Mouse (Mus musculus): ENCODE data around the gene Otud6a. TPM values are rescaled to one million over a fixed set of nuclear protein-coding genes. Genes with fewer than 3 reads are reported as not detected.
"Not testable (repeated sequence)": the region's sequence is repeated elsewhere in the genome, so short reads cannot be mapped to it uniquely, and the experiment has no call there.

Gene Otud6a
- not detected in 2 replicates for polyA plus RNA-seq (2016; fragmentation: Nextera tagmentation; extraction: Ambion mirVana)

DNA sequence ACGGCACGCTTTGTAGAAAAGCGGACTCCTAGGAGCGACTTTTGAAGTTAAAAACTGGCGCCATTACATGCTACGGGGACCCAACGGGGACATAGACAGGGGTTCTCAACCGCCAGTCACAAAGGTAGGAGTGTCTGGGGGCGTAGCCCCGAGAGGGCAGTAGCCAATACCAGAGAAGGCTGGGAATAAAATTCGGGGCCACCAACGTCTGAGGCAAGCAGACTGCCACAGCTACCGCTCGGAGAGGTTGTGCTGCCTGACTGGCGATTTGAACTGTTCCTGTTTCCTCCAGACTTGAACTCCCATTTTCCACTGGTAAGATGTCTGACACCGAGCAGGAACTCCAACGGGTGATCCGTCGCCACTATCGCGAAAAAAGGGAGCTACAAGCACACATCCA lies at the start of gene Otud6a:
Gene Otud6a (plus strand): TSS at position 321 of the 400 bp plus-strand sequence.
- Histone ChIP-seq H3K4me1 (no peaks in the 10 kb centered on the region), H3K4me3 (no peak within 1 kb of the TSS), H3K36me3 (no peaks in the 10 kb centered on the region), H3K9ac (no peak within 1 kb of the TSS), H3K27me3 (0 out of 2 replicates have a peak, but pooled peaks cover 6% of the 10 kb centered on the region), H3K9me3 (no peaks in the 10 kb centered on the region), H3K27ac (no peak within 1 kb of the TSS), H3K4me2 (replicated peaks) (no peak within 1 kb of the TSS)
- ATAC-seq (ENCODE audit: insufficient number of reproducible peaks, insufficient read depth, low FRiP score, low TSS enrichment): no peak
- WGBS: 87% methylated on average over 21 of the region's 21 CpGs

DNA sequence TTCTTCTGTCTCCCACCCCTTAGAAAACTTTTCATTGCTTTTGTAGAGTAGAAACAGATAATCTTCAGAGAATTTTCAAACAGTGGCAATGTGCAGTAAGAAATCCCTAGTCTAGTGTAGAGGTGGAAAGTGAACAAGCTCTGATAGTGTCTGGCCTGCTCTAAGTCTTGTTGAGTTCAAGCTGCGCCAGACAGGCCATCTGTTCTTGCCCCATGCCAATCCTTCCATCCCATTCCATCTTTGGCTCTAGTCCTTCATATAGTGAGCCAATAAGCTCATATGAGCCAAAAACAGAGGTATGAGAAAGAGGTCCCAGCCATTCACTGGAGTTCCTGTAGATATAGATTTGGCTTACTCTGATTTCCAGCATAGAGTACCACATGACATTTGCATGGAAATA lies 38.9 kb upstream of the Otud6a start:
- Histone ChIP-seq H3K36me3 (no peaks in the 10 kb centered on the region), H3K4me3 (no peak overlapping the region), H3K4me2 (replicated peaks) (no peak overlapping the region), H3K9me3 (no peaks in the 10 kb centered on the region), H3K9ac (no peak overlapping the region), H3K27me3 (peaks cover 10% of the 10 kb centered on the region; the same call in 1 of the 2 replicates), H3K4me1 (no peaks in the 10 kb centered on the region), H3K27ac (no peak overlapping the region)
- ATAC-seq (ENCODE audit: insufficient number of reproducible peaks, insufficient read depth, low FRiP score, low TSS enrichment): no peak
- 78% methylated on average over 1 of the region's 1 CpGs for WGBS

GRCm38 (mm10) chrX:100392304-100392703 lies 36.5 kb upstream of the Otud6a start:
- Histone ChIP-seq H3K27me3 (peaks cover 10% of the 10 kb centered on the region; the same call in 1 of the 2 replicates), H3K9ac (no peak overlapping the region), H3K4me3 (no peak overlapping the region), H3K36me3 (no peaks in the 10 kb centered on the region), H3K4me2 (replicated peaks) (no peak overlapping the region), H3K27ac (no peak overlapping the region), H3K4me1 (no peaks in the 10 kb centered on the region), H3K9me3 (no peaks in the 10 kb centered on the region)
- WGBS: 28% methylated on average over 6 of the region's 6 CpGs
- no peak for ATAC-seq (ENCODE audit: insufficient number of reproducible peaks, insufficient read depth, low FRiP score, low TSS enrichment)

DNA sequence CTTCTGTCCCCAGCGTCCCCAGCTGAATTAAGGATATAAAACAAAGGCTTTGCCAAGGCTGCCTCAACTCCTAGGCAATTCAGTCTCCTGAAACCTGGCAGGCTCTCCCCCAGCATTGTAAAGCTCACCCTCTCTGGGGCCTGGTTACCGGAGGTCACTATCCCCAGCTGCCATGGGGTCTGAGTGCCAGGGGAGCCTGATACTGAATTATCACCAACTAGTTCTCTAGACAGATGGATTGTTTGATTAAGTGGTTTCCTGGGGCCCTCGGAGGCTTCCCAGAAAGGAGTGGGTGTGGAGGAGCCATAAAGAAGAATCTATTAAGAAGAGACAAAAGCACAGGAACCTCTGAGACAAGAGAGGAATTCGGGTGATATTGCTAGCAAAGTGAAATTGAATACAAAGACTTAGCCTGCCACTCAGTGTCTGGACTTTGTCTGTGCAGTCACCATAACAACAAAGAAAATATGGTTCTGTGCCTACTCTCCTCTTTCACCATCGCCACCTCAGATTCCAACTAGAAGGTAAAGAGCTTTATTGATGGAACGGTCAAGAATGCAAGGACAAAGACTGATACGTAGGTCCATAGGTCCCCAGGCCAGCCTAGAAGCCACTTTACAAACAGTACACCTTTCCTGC lies 34.5 kb upstream of the Otud6a start:
- Histone ChIP-seq H3K4me1 (no peaks in the 10 kb centered on the region), H3K27ac (no peak overlapping the region), H3K4me2 (replicated peaks) (no peak overlapping the region), H3K4me3 (no peak overlapping the region), H3K9me3 (no peaks in the 10 kb centered on the region), H3K27me3 (peaks cover 10% of the 10 kb centered on the region; the same call in 1 of the 2 replicates), H3K36me3 (no peaks in the 10 kb centered on the region), H3K9ac (no peak overlapping the region)
- 77% methylated on average over 7 of the region's 7 CpGs for WGBS
- no peak for ATAC-seq (ENCODE audit: insufficient number of reproducible peaks, insufficient read depth, low FRiP score, low TSS enrichment)

GRCm38 (mm10) chrX:100395026-100395425 lies 33.8 kb upstream of the Otud6a start:
- H3K9me3 ChIP-seq: no peaks in the 10 kb centered on the region
- peaks cover 10% of the 10 kb centered on the region; the same call in 1 of the 2 replicates for H3K27me3 ChIP-seq
- WGBS: 84% methylated on average over 8 of the region's 8 CpGs
- H3K4me2 ChIP-seq (replicated peaks): no peak overlapping the region
- no peak overlapping the region for H3K9ac ChIP-seq
- no peaks in the 10 kb centered on the region for H3K4me1 ChIP-seq
- no peaks in the 10 kb centered on the region for H3K36me3 ChIP-seq
- H3K4me3 ChIP-seq: no peak overlapping the region
- H3K27ac ChIP-seq: no peak overlapping the region
- ATAC-seq (ENCODE audit: insufficient number of reproducible peaks, insufficient read depth, low FRiP score, low TSS enrichment): no peak

DNA sequence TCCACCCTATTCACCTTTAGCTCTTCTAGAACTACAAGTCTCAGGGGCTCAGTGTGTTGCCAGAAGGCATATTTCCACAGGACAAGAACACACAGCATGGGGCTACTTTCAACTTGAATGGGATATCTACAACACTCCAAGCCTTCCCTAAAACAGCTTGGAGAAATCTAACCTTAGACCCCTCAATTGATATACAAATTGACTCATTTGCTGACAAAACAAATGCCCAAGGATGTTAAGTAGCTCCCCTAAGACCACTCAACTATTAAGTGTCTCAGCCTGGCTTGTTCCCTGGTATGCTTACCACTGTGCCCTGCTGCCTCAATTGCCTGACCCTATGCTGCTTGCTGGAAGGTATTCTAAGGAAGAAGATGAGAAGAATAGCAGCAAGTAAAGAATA lies 27.9 kb upstream of the Otud6a start:
- Histone ChIP-seq H3K4me2 (replicated peaks) (no peak overlapping the region), H3K9ac (no peak overlapping the region), H3K27me3 (no peaks in the 10 kb centered on the region; the same call in 1 of the 2 replicates), H3K4me1 (no peaks in the 10 kb centered on the region), H3K9me3 (no peaks in the 10 kb centered on the region), H3K27ac (no peak overlapping the region), H3K36me3 (no peaks in the 10 kb centered on the region), H3K4me3 (no peak overlapping the region)
- ATAC-seq (ENCODE audit: insufficient number of reproducible peaks, insufficient read depth, low FRiP score, low TSS enrichment): no peak

DNA sequence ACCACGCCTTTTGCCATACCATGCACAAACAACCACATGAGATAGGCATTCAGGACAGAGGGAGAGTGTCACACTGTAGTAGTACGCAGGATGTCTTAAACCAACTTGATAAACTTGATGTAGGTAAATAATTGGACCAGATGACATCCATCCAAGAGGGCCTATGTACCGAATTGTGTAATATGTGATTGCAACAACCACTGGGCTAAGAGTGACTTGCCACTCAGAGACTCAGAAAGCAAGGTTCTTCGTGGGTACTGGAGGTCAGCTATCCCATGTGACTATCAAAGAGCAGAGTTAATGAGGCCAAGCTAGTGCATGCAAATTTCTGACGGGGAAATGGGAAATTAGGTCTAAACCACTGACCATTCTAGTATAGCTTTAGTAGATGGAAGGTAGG lies 27.2 kb upstream of the Otud6a start:
- H3K4me1 ChIP-seq: no peaks in the 10 kb centered on the region
- H3K4me2 ChIP-seq (replicated peaks): no peak overlapping the region
- no peak overlapping the region for H3K4me3 ChIP-seq
- no peak overlapping the region for H3K9ac ChIP-seq
- no peaks in the 10 kb centered on the region for H3K36me3 ChIP-seq
- H3K9me3 ChIP-seq: no peaks in the 10 kb centered on the region
- no peaks in the 10 kb centered on the region; the same call in 1 of the 2 replicates for H3K27me3 ChIP-seq
- H3K27ac ChIP-seq: no peak overlapping the region
- no peak for ATAC-seq (ENCODE audit: insufficient number of reproducible peaks, insufficient read depth, low FRiP score, low TSS enrichment)
- 85% methylated on average over 5 of the region's 5 CpGs for WGBS

- no peaks in the 10 kb centered on the region for H3K27me3 ChIP-seq
- no peaks in the 10 kb centered on the region for H3K9me3 ChIP-seq
- H3K9ac ChIP-seq: no peak overlapping the region
- no peak overlapping the region for H3K27ac ChIP-seq
- no peaks in the 10 kb centered on the region for H3K4me1 ChIP-seq
- ATAC-seq (ENCODE audit: insufficient number of reproducible peaks, insufficient read depth, low FRiP score, low TSS enrichment): no peak
- H3K4me2 ChIP-seq (replicated peaks): no peak overlapping the region
- 70% methylated on average over 1 of the region's 1 CpGs for WGBS
- no peaks in the 10 kb centered on the region for H3K36me3 ChIP-seq
- no peak overlapping the region for H3K4me3 ChIP-seq
Measured at GRCm38 (mm10) chrX:100409245-100409644, 19.6 kb upstream of the Otud6a start.

GRCm38 (mm10) chrX:100432311-100432710 lies 3.5 kb downstream of the Otud6a start:
- no peak for ATAC-seq (ENCODE audit: insufficient number of reproducible peaks, insufficient read depth, low FRiP score, low TSS enrichment)

GRCm38 (mm10) chrX:100442617-100443016 lies 13.8 kb downstream of the Otud6a start, which contains the start of gene Awat2:
Gene Awat2, minus strand, starts transcription at chrX:100442717.
- H3K27me3 ChIP-seq: not testable (repeated sequence)

More at GRCm38 (mm10) chrX:100432311-100432710, 3.5 kb downstream of the Otud6a start:
- Histone ChIP-seq H3K9me3 (no peaks in the 10 kb centered on the region), H3K4me1 (no peaks in the 10 kb centered on the region), H3K4me3 (no peak overlapping the region), H3K36me3 (no peaks in the 10 kb centered on the region), H3K27me3 (peaks cover 7% of the 10 kb centered on the region; the same call in 1 of the 2 replicates), H3K9ac (no peak overlapping the region), H3K4me2 (replicated peaks) (no peak overlapping the region), H3K27ac (no peak overlapping the region)
- WGBS: 56% methylated on average over 3 of the region's 3 CpGs

DNA sequence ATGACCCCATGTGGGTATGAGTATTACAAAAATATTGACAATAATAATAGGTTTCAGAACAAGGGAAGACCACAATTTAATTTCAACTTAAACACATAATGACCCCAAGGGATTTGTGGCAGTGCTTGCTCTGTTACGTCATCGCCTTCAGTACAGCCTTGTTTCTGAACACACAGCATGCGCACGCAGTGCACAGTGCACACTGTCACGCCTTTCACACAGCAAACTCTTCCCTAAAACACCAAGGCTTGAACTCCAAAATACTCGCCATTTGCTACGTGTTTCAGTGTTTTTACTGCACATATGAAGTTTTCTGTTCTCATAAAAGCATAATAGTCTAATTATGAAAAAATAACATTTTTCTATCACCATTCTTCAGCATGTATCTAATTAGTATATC lies 14.7 kb downstream of the Otud6a start:
- Histone ChIP-seq H3K9ac (no peak overlapping the region), H3K4me3 (no peak overlapping the region), H3K9me3 (no peaks in the 10 kb centered on the region), H3K4me2 (replicated peaks) (no peak overlapping the region), H3K4me1 (no peaks in the 10 kb centered on the region), H3K27me3 (no peaks in the 10 kb centered on the region), H3K36me3 (no peaks in the 10 kb centered on the region), H3K27ac (no peak overlapping the region)
- ATAC-seq (ENCODE audit: insufficient number of reproducible peaks, insufficient read depth, low FRiP score, low TSS enrichment): no peak
- 83% methylated on average over 7 of the region's 7 CpGs for WGBS

More at GRCm38 (mm10) chrX:100442617-100443016, 13.8 kb downstream of the Otud6a start, which contains the start of gene Awat2:
- not testable (repeated sequence) for H3K9ac ChIP-seq; H3K4me1 ChIP-seq; H3K9me3 ChIP-seq; H3K27ac ChIP-seq; H3K36me3 ChIP-seq; H3K4me3 ChIP-seq; H3K4me2 ChIP-seq (replicated peaks); ATAC-seq (ENCODE audit: insufficient number of reproducible peaks, insufficient read depth, low FRiP score, low TSS enrichment)
- WGBS: 82% methylated on average over 2 of the region's 2 CpGs

DNA sequence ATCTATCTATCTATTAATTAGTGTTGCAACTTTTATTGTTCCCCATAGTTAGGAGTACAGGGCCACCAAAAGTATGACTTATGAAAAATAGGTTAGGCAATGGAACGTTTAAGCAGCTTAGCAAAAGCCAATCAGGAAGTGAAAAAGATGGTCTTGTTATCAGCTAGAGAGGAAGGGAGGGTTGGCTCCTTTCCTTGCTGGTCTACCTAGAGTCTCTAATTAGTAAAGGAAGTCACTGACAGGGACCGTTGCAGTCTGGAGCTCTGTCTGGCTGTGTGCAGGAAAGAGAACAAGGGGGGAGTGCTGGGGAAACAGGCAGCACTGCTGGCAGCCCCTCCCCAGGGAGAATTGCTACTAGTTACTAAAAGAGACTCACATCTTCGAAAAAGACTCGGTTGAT lies 39.2 kb downstream of the Otud6a start:
- H3K9me3 ChIP-seq: no peaks in the 10 kb centered on the region
- WGBS: 64% methylated on average over 4 of the region's 4 CpGs
- ATAC-seq (ENCODE audit: insufficient number of reproducible peaks, insufficient read depth, low FRiP score, low TSS enrichment): no peak
- H3K9ac ChIP-seq: no peak overlapping the region
- peaks cover 3% of the 10 kb centered on the region; the same call in 1 of the 2 replicates for H3K27me3 ChIP-seq
- H3K27ac ChIP-seq: no peak overlapping the region
- H3K36me3 ChIP-seq: no peaks in the 10 kb centered on the region
- no peak overlapping the region for H3K4me2 ChIP-seq (replicated peaks)
- no peak overlapping the region for H3K4me3 ChIP-seq
- no peaks in the 10 kb centered on the region for H3K4me1 ChIP-seq

Measured in embryonic facial prominence, embryonic 12.5 days (tissue).